Comparison of ENCODE assay signal across 13 mouse cellular contexts in genomic region chr6:86772631-86773030, GRCm38 (mm10). TPM values are rescaled to one million over a fixed set of nuclear protein-coding genes. Genes with fewer than 3 reads are reported as not detected.
DNase-seq lines count a peak whose midpoint lies in the region; ATAC-seq lines count a peak whose summit lies in the region.
"Had no signal": no experiment of that assay in that cellular context is flagged by ENCODE, and none has a peak within 500 bp of the region (broad histone marks: within the 10 kb centered on the region; RNA-seq: fewer than 3 reads in every experiment).

No protein-coding gene starts in this region.

- H3K9ac ChIP-seq in hindbrain, embryonic 14.5 days: no peak overlapping the region
- no peak overlapping the region for H3K9ac ChIP-seq in kidney, embryonic 16.5 days (replicated peaks; ENCODE audit: low read length)
- H3K9ac ChIP-seq: lung, embryonic 15.5 days had no signal

- H3K27me3 ChIP-seq in hindbrain, embryonic 14.5 days (ENCODE audit: control insufficient read depth, insufficient read depth, low read length): no peaks in the 10 kb centered on the region
- no peaks in the 10 kb centered on the region for H3K27me3 ChIP-seq in kidney, embryonic 16.5 days (ENCODE audit: insufficient read depth, low read length)
- H3K27me3 ChIP-seq: lung, embryonic 15.5 days had no signal

- intact Hi-C loops in gastrocnemius, postnatal 14 days (cut with DNase I; ENCODE audit: low total_unique reads): no loop called here
- intact Hi-C loops in left cerebral cortex, postnatal 36 days (cut with DNase I): no loop called here

- H3K9me3 ChIP-seq in hindbrain, embryonic 14.5 days (ENCODE audit: control insufficient read depth, low read length): no peaks in the 10 kb centered on the region
- H3K9me3 ChIP-seq in kidney, embryonic 16.5 days (ENCODE audit: low read length): no peaks in the 10 kb centered on the region
- H3K9me3 ChIP-seq: hindbrain, embryonic 10.5 days; lung, embryonic 15.5 days had no signal

- no peak overlapping the region for H3K4me2 ChIP-seq in hindbrain, embryonic 14.5 days (replicated peaks)
- no peak overlapping the region for H3K4me2 ChIP-seq in kidney, embryonic 16.5 days (replicated peaks; ENCODE audit: low read depth, low read length)
- H3K4me2 ChIP-seq: lung, embryonic 15.5 days had no signal

- no peak overlapping the region for H3K4me3 ChIP-seq in hindbrain, embryonic 14.5 days (replicated peaks; ENCODE audit: low read length)
- H3K4me3 ChIP-seq in kidney, embryonic 16.5 days (ENCODE audit: low read length): no peak overlapping the region
- H3K4me3 ChIP-seq: hindbrain, embryonic 10.5 days; lung, embryonic 15.5 days had no signal

- 89% methylated on average over 7 of the region's 7 CpGs for WGBS in hindbrain, embryonic 14.5 days
- WGBS in kidney, embryonic 16.5 days: 81% methylated on average over 7 of the region's 7 CpGs

- ATAC-seq in hindbrain, embryonic 14.5 days (ENCODE audit: low FRiP score): no peak
- no peak for ATAC-seq in kidney, embryonic 16.5 days (ENCODE audit: low FRiP score, low TSS enrichment)

- H3K36me3 ChIP-seq in hindbrain, embryonic 14.5 days (replicated peaks; ENCODE audit: control insufficient read depth, insufficient read depth): no peaks in the 10 kb centered on the region
- H3K36me3 ChIP-seq in kidney, embryonic 16.5 days (ENCODE audit: insufficient read depth, low read length): no peaks in the 10 kb centered on the region
- H3K36me3 ChIP-seq: hindbrain, embryonic 10.5 days; lung, embryonic 15.5 days had no signal

- peak; percentile 45 to 48 for DNase-seq in gastrocnemius, adult 8-10 months (ENCODE audit: low spot score in 2 of 2)
- no peak for DNase-seq in gastrocnemius, postnatal 14 days
- peak; percentile 81 for DNase-seq in 416B (ENCODE audit: low read depth)
- peak; percentile 75 for DNase-seq in brain, adult 2 months (ENCODE audit: low read depth, low spot score)
- DNase-seq in left cerebral cortex, postnatal 36 days (ENCODE audit: low spot score in 2 of 2): peak; percentile 25 to 33
- DNase-seq in natural killer cell, adult 2 months (ENCODE audit: low spot score in 2 of 2): no peak
- DNase-seq in hindbrain, embryonic 14.5 days (ENCODE audit: low spot score): no peak
- DNase-seq: cerebellum, adult 11-12 months; layer of hippocampus, adult 9-11 months; thymus, adult 18-20 months had no signal

- no peak overlapping the region for H3K27ac ChIP-seq in hindbrain, embryonic 14.5 days
- H3K27ac ChIP-seq in kidney, embryonic 16.5 days (ENCODE audit: low read length): no peak overlapping the region
- H3K27ac ChIP-seq: hindbrain, embryonic 10.5 days; lung, embryonic 15.5 days had no signal

- no peaks in the 10 kb centered on the region for H3K4me1 ChIP-seq in hindbrain, embryonic 14.5 days (replicated peaks; ENCODE audit: control insufficient read depth, insufficient read depth, low read length)
- no peaks in the 10 kb centered on the region for H3K4me1 ChIP-seq in kidney, embryonic 16.5 days (ENCODE audit: insufficient read depth, low read length)
- H3K4me1 ChIP-seq: hindbrain, embryonic 10.5 days had no signal

RNA-seq across cellular contexts. Expression of gene Anxa4, which starts 20.8 kb away (rescaled TPM):
- total RNA-seq in gastrocnemius, adult 8-10 months (2022): 10 to 100 TPM; 14.2 to 26.6 (median 21.2) TPM
- total RNA-seq in gastrocnemius, postnatal 14 days (2021): 10 to 100 TPM; 20.4 to 23.1 TPM
- 1 to 10 TPM; 4.6 to 6.3 TPM for total RNA-seq in left cerebral cortex, postnatal 36 days (2021)
- 5.2 and 5.7 TPM in 2 replicates for polyA plus RNA-seq in hindbrain, embryonic 14.5 days (2014; fragmentation: Nextera tagmentation; extraction: Ambion mirVana)
- polyA plus RNA-seq in kidney, embryonic 16.5 days (2015; fragmentation: Nextera tagmentation; extraction: Ambion mirVana): 50.7 and 59.2 TPM in 2 replicates

RNA-seq across cellular contexts. Expression of gene Gmcl1, which starts 39.4 kb away (rescaled TPM):
- total RNA-seq in gastrocnemius, adult 8-10 months (2022): 1 to 10 TPM; 2.1 to 2.6 (median 2.4) TPM
- total RNA-seq in gastrocnemius, postnatal 14 days (2021): 1 to 10 TPM; 3.4 to 3.8 TPM
- total RNA-seq in left cerebral cortex, postnatal 36 days (2021): 10 to 100 TPM; 31.5 to 34.8 TPM
- polyA plus RNA-seq in hindbrain, embryonic 14.5 days (2014; fragmentation: Nextera tagmentation; extraction: Ambion mirVana): 40.8 and 44.8 TPM in 2 replicates
- 30.0 and 30.2 TPM in 2 replicates for polyA plus RNA-seq in kidney, embryonic 16.5 days (2015; fragmentation: Nextera tagmentation; extraction: Ambion mirVana)

Comparison
In these comparisons a context has a peak if more than half of its experiments do, and no peak if none do; other contexts are left out.
1. DNase-seq: peak in gastrocnemius, adult 8-10 months (2 of 2), 416B (single experiment), brain, adult 2 months (single experiment) and left cerebral cortex, postnatal 36 days (2 of 2); none in gastrocnemius, postnatal 14 days (single experiment), natural killer cell, adult 2 months (0 of 2) and hindbrain, embryonic 14.5 days (single experiment).
2. RNA of gene Gmcl1, which starts 39.4 kb away (total RNA-seq): 31.5 to 34.8 TPM in left cerebral cortex, postnatal 36 days; 3.4 to 3.8 TPM in gastrocnemius, postnatal 14 days and 2.1 to 2.6 TPM in gastrocnemius, adult 8-10 months; every median in the first group is over 4 times any median in the second.